Mouse (Mus musculus): ENCODE measurements at regions not wholly inside any gene's neighbourhood (a gene's known extent, or its start where the extent isn't known, plus 50 kb on each side); places are given as distances from the start of the nearest gene placed in this dataset.

DNA sequence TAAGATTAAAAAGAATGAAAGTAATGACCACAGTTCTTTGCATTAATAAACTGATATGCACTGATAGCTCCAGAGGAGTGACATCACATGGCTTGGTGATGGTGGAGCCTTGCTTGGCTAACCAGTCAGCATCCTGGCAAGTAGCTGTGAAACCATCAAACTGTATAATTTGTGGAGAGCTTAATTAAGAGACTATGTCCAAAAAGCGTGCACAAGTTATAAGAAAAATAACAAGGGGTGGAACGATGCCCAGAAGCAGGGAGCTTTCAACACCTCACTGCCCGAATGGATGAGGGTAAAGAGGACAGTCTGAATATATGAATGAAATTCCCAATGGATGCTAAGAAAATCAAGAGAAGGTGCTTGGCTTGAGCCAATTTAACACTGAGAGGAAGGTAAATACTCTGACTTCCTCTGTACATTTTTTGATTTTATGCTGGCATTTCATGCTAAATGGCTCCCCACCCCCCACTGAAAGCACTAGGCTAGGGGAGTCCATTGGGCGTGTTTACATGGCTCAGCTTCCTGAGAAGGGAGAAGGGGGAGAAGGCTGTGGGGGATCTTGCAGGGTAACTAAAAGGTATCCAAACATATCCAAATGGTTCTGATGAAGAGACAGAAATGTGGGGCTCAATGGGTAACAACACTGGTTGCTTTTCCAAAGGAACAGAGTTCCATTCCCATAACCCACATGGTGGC, 150.2 kb upstream of the L3mbtl3 start:
- Histone ChIP-seq H3K27ac (replicated peaks; ENCODE audit: low read depth, low read length) (no peak overlapping the region), H3K36me3 (ENCODE audit: control insufficient read depth, insufficient read depth, low read length) (no peaks in the 10 kb centered on the region), H3K4me2 (replicated peaks; ENCODE audit: low read depth, low read length, severe bottlenecking) (no peak overlapping the region), H3K4me3 (replicated peaks; ENCODE audit: low read length) (no peak overlapping the region), H3K27me3 (ENCODE audit: control insufficient read depth, insufficient read depth, low read length) (no peaks in the 10 kb centered on the region), H3K4me1 (ENCODE audit: control insufficient read depth, insufficient read depth, low read length) (no peaks in the 10 kb centered on the region), H3K9ac (ENCODE audit: low read depth, low read length, severe bottlenecking) (no peak overlapping the region), H3K9me3 (ENCODE audit: control insufficient read depth, low read length) (no peaks in the 10 kb centered on the region)
- DNase-seq (ENCODE audit: low spot score) (no peak), ATAC-seq (ENCODE audit: low FRiP score, low read depth) (no peak)
- WGBS = 66% methylated on average over 4 of the region's 4 CpGs
- no peak for TF ChIP-seq POLR2A (IDR thresholded peaks at IDR 0.05; ENCODE audit: borderline replicate concordance, extremely low read depth, insufficient read depth, insufficient read length)

DNA sequence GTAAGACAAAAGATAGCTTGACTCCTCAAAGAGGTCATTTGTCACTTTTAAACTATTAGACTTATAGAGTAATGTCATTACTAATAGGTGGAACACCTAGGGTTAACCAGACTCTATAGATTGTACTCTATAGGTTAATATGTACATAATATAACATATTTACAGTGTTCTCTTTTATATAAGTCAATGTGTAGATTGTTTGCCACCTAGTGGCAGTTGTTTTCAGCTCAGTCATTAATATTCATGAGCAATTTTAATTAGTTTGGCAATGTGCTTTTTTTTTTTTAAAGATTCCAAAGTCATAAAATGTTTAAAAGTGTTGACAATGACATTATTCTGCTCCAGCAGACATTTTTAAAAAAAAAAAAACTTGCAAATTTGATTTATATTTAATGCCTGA, 164.4 kb upstream of the L3mbtl3 start:
- H3K9ac ChIP-seq (ENCODE audit: low read depth, low read length, severe bottlenecking) = no peak overlapping the region
- no peaks in the 10 kb centered on the region for H3K27me3 ChIP-seq (ENCODE audit: control insufficient read depth, insufficient read depth, low read length)
- no peak overlapping the region for H3K4me3 ChIP-seq (replicated peaks; ENCODE audit: low read length)
- no peak overlapping the region for H3K27ac ChIP-seq (replicated peaks; ENCODE audit: low read depth, low read length)
- ATAC-seq (ENCODE audit: low FRiP score, low read depth) = no peak
- no peak for TF ChIP-seq POLR2A (IDR thresholded peaks at IDR 0.05; ENCODE audit: borderline replicate concordance, extremely low read depth, insufficient read depth, insufficient read length)
- H3K4me2 ChIP-seq (replicated peaks; ENCODE audit: low read depth, low read length, severe bottlenecking) = no peak overlapping the region
- DNase-seq (ENCODE audit: low spot score) = peak; percentile 30
- H3K9me3 ChIP-seq (ENCODE audit: control insufficient read depth, low read length) = no peaks in the 10 kb centered on the region
- H3K4me1 ChIP-seq (ENCODE audit: control insufficient read depth, insufficient read depth, low read length) = no peaks in the 10 kb centered on the region
- no peaks in the 10 kb centered on the region for H3K36me3 ChIP-seq (ENCODE audit: control insufficient read depth, insufficient read depth, low read length)

DNA sequence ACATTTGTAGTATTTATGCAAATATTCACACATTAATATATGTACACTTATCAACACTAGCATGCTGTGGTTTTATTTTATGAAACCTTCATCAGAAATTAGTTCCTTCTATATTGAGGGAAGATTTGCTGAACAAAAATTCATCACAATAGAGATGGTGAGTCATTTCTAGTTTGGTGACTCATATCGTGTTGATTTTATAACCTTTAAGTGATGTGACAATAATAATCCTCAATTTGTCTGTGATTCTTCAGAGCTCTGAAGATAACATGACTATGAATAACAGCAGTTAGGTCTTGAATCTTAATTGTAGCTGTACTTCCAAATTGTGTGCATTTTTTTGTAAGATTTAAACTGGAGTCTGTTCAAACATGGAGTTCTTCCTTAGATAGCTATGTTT, 168.3 kb upstream of the L3mbtl3 start:
- no peak overlapping the region for H3K9ac ChIP-seq (ENCODE audit: low read depth, low read length, severe bottlenecking)
- DNase-seq (ENCODE audit: low spot score) = no peak

DNA sequence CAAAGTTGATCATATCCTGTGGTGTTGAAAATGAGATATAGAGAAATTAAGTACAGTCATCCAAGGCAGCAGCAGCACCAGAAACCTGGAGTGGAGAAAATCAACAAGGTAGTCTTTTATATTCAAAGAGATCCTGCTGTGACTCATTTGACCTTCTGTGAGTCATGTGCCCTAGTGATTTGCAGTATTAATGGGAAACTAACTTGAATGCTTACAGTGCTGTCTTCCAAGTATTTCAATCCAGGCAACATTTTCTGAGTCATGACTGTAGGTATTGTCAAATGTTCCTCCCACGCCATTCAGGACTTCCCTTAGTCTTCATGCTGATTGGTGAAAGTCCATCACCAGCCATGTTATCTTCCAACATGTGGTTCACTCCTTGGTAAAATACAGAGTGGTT, 169.0 kb upstream of the L3mbtl3 start:
- Histone ChIP-seq H3K4me2 (replicated peaks; ENCODE audit: low read depth, low read length, severe bottlenecking) (no peak overlapping the region), H3K27me3 (ENCODE audit: control insufficient read depth, insufficient read depth, low read length) (no peaks in the 10 kb centered on the region), H3K36me3 (ENCODE audit: control insufficient read depth, insufficient read depth, low read length) (no peaks in the 10 kb centered on the region), H3K9ac (ENCODE audit: low read depth, low read length, severe bottlenecking) (no peak overlapping the region), H3K27ac (replicated peaks; ENCODE audit: low read depth, low read length) (no peak overlapping the region), H3K9me3 (ENCODE audit: control insufficient read depth, low read length) (no peaks in the 10 kb centered on the region), H3K4me3 (replicated peaks; ENCODE audit: low read length) (no peak overlapping the region), H3K4me1 (ENCODE audit: control insufficient read depth, insufficient read depth, low read length) (no peaks in the 10 kb centered on the region)
- TF ChIP-seq POLR2A (IDR thresholded peaks at IDR 0.05; ENCODE audit: borderline replicate concordance, extremely low read depth, insufficient read depth, insufficient read length) = no peak
- no peak for DNase-seq (ENCODE audit: low spot score)
- WGBS = 74% methylated on average over 1 of the region's 1 CpGs
- ATAC-seq (ENCODE audit: low FRiP score, low read depth) = no peak

More for the DNA sequence above, 168.3 kb upstream of the L3mbtl3 start:
- ATAC-seq (ENCODE audit: low FRiP score, low read depth) = no peak
- Histone ChIP-seq H3K9me3 (ENCODE audit: control insufficient read depth, low read length) (no peaks in the 10 kb centered on the region), H3K27ac (replicated peaks; ENCODE audit: low read depth, low read length) (no peak overlapping the region), H3K4me3 (replicated peaks; ENCODE audit: low read length) (no peak overlapping the region), H3K36me3 (ENCODE audit: control insufficient read depth, insufficient read depth, low read length) (no peaks in the 10 kb centered on the region), H3K4me1 (ENCODE audit: control insufficient read depth, insufficient read depth, low read length) (no peaks in the 10 kb centered on the region), H3K27me3 (ENCODE audit: control insufficient read depth, insufficient read depth, low read length) (no peaks in the 10 kb centered on the region), H3K4me2 (replicated peaks; ENCODE audit: low read depth, low read length, severe bottlenecking) (no peak overlapping the region)
- WGBS = 91% methylated on average over 1 of the region's 1 CpGs
- TF ChIP-seq POLR2A (IDR thresholded peaks at IDR 0.05; ENCODE audit: borderline replicate concordance, extremely low read depth, insufficient read depth, insufficient read length) = no peak

DNA sequence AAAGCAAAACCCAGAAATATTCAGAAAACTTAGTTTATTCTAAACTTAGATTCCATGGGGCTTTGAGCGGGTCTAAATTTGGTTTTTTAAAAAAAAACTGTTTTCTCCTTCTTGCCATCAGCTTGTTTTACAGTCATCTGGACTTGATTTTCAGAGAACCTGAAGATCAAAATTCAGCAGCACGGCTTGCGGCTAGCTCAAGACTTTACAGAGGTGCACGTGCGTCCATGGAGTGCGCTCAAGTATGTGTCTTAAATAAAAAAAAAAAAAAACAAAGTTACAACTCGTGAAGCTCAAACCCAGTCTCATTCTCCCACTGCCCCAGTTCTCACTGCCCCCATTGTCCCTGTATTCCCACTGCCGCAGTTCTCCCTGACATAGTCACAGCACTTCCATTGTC, 180.5 kb upstream of the L3mbtl3 start:
- H3K4me3 ChIP-seq (replicated peaks; ENCODE audit: low read length) = no peak overlapping the region
- no peak overlapping the region for H3K4me2 ChIP-seq (replicated peaks; ENCODE audit: low read depth, low read length, severe bottlenecking)
- H3K27me3 ChIP-seq (ENCODE audit: control insufficient read depth, insufficient read depth, low read length) = no peaks in the 10 kb centered on the region
- no peak overlapping the region for H3K27ac ChIP-seq (replicated peaks; ENCODE audit: low read depth, low read length)
- ATAC-seq (ENCODE audit: low FRiP score, low read depth) (no peak), DNase-seq (ENCODE audit: low spot score) (peak; percentile 29)
- no peak for TF ChIP-seq POLR2A (IDR thresholded peaks at IDR 0.05; ENCODE audit: borderline replicate concordance, extremely low read depth, insufficient read depth, insufficient read length)
- 21% methylated on average over 8 of the region's 8 CpGs for WGBS
- peaks cover 4% of the 10 kb centered on the region for H3K4me1 ChIP-seq (ENCODE audit: control insufficient read depth, insufficient read depth, low read length)
- no peaks in the 10 kb centered on the region for H3K36me3 ChIP-seq (ENCODE audit: control insufficient read depth, insufficient read depth, low read length)
- H3K9me3 ChIP-seq (ENCODE audit: control insufficient read depth, low read length) = no peaks in the 10 kb centered on the region
- no peak overlapping the region for H3K9ac ChIP-seq (ENCODE audit: low read depth, low read length, severe bottlenecking)
